Mouse (Mus musculus): Measurements from ENCODE around the gene Zfp740. TPM values are rescaled to one million over a fixed set of nuclear protein-coding genes. Genes with fewer than 3 reads are reported as not detected.
"Not testable (repeated sequence)": the region's sequence is repeated elsewhere in the genome, so short reads cannot be mapped to it uniquely, and the experiment has no call there.

The Zfp740 gene
- polyA plus RNA-seq, 1 experiment from 2014 or later = 105 TPM

DNA sequence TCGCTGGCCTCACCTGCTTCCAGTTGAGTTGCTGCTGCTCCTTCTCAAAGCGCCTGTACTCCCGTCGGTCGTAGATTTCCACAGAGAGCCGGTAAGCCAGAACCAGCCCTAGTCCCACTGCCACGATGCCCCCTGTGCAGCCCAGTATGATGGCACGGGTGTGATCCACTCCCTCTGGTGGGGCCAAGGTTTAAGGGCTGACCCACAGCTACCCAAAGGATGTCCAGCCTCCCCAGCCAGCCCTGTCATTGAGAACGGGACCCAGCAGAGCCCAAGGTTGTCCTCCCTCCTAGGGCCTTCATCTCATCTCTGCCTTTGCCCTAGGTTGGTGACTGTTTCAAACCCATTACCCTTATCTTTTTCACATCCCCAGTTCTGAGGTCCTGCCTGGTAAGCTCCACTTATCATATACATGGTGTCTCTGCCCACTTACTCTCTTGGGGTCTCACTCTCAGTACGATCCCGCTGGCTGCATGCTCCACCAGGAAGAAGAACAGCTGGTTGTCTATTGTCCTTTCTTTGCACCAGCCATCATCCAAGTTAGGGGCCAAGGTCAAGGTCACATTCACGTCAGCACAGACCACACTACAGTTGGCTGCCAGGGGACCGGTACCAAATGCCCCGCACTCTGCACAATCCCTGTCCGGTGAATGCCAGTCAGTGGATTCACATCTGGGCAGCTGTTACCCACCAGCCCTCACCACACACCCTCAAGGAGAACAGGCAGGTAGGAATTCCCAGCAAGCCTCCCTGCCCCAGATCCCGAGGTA, 13.6 kb downstream of the Zfp740 start:
- no peak overlapping the region for H3K27ac ChIP-seq
- WGBS = 85% methylated on average over 16 of the region's 16 CpGs
- no peaks in the 10 kb centered on the region for H3K4me1 ChIP-seq
- no peaks in the 10 kb centered on the region for H3K27me3 ChIP-seq (replicated peaks)
- H3K4me2 ChIP-seq (replicated peaks) = no peak overlapping the region
- H3K36me3 ChIP-seq = peaks cover 57% of the 10 kb centered on the region
- ATAC-seq (ENCODE audit: low FRiP score, low read depth) = no peak
- H3K9ac ChIP-seq = no peak overlapping the region
- no peak overlapping the region for H3K4me3 ChIP-seq
- H3K9me3 ChIP-seq = no peaks in the 10 kb centered on the region

DNA sequence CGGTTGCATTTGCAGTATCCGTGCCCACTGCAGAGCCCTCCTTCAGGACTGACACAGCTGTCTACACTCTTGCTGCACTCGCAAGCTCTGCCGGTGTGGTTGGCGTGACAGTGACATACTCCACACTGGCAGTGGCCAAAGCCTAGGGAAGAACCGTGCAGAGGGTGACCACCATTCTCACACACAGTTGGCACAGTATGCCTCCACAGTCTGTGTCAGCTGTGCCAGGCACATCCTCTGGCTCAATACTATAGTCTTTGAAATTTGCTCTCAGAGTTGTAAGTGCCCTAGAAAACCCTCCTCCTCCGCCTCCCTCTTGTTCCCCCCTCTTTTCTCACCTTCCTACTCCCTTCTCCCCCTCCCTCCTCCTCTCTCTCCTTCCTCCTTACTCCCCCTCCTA, 14.3 kb downstream of the Zfp740 start:
- 90% methylated on average over 7 of the region's 7 CpGs for WGBS
- ATAC-seq (ENCODE audit: low FRiP score, low read depth) = no peak

DNA sequence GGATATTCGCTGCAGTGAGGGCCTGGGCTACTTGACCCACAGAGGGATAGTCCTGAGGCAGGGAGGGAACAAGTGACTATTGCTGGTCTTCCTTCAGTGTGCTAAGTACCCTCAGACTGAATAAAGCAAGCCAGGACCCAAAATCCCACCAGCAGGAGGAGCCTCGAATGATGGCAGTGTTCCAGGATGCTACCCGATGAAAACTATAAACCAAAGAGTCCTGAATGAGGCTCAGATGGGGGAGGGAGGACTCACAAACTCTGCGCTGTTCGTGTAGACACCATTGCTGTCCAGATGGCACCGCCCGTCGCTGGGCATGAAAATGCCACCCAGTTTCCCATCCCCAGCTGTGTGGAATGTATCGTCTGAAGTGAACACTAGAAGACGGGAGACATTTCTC, 19.3 kb downstream of the Zfp740 start:
- no peak overlapping the region for H3K9ac ChIP-seq
- H3K4me2 ChIP-seq (replicated peaks) = no peak overlapping the region
- 63% methylated on average over 10 of the region's 10 CpGs for WGBS
- no peak for ATAC-seq (ENCODE audit: low FRiP score, low read depth)
- H3K9me3 ChIP-seq = no peaks in the 10 kb centered on the region
- peaks cover 4% of the 10 kb centered on the region; the same call in 1 of the 2 replicates for H3K36me3 ChIP-seq
- no peak overlapping the region for H3K4me3 ChIP-seq
- peaks cover 12% of the 10 kb centered on the region for H3K4me1 ChIP-seq
- H3K27ac ChIP-seq = no peak overlapping the region
- peaks cover 23% of the 10 kb centered on the region for H3K27me3 ChIP-seq (replicated peaks)

More for the DNA sequence above, 14.3 kb downstream of the Zfp740 start:
- Histone ChIP-seq H3K4me1 (no peaks in the 10 kb centered on the region), H3K9ac (no peak overlapping the region), H3K4me3 (no peak overlapping the region), H3K36me3 (peaks cover 50% of the 10 kb centered on the region), H3K27me3 (replicated peaks) (no peaks in the 10 kb centered on the region; the same call in 1 of the 2 replicates), H3K27ac (no peak overlapping the region), H3K9me3 (no peaks in the 10 kb centered on the region), H3K4me2 (replicated peaks) (no peak overlapping the region)

DNA sequence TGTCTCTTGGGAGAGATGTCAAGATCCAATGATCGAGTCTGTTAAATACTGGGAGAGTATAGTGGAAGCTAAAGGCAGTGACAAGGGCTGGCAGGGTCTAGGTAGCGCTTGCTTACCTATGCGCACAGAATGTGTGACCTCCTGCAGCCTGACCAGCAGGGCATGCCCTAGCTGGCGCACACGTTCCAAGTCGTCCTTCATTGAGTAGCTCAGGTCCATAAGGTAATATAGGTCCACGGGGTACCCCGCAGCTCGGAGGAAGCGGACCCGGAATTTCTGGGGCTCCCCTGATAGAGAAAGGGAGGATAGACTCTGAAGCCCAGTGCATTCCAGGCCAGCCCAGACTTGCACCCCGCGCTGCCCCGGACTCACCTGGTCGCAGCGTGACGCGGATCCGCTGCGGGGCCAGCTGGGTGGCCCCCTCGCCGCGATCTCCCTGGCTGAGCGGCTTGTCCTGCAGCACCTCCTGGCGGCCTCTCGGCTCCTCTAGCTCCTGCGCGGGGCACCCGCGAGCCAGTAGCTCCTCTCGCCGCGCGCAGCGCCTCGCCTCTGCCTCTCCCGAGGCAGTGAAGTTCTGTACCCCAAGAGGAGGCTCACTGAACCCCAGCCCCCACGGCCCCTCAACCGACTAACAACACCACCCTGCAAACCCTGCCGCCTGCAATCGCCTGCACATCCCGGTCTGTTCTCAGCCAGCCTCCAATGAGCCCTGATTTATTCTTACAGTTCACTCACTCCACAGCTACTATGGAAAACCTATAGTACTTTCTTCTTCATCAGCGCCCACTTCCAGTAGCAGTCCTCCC, 21.3 kb downstream of the Zfp740 start:
- Histone ChIP-seq H3K4me2 (replicated peaks) (peak overlapping the region; percentile 77), H3K4me1 (peaks cover 12% of the 10 kb centered on the region), H3K4me3 (peak overlapping the region; percentile 37), H3K36me3 (no peaks in the 10 kb centered on the region), H3K9ac (peak overlapping the region; percentile 40; the same call in 1 of the 2 replicates), H3K27me3 (replicated peaks) (peaks cover 23% of the 10 kb centered on the region), H3K27ac (no peak overlapping the region), H3K9me3 (no peaks in the 10 kb centered on the region)
- WGBS = 3% methylated on average over 43 of the region's 43 CpGs
- ATAC-seq (ENCODE audit: low FRiP score, low read depth) = peak; percentile 82

DNA sequence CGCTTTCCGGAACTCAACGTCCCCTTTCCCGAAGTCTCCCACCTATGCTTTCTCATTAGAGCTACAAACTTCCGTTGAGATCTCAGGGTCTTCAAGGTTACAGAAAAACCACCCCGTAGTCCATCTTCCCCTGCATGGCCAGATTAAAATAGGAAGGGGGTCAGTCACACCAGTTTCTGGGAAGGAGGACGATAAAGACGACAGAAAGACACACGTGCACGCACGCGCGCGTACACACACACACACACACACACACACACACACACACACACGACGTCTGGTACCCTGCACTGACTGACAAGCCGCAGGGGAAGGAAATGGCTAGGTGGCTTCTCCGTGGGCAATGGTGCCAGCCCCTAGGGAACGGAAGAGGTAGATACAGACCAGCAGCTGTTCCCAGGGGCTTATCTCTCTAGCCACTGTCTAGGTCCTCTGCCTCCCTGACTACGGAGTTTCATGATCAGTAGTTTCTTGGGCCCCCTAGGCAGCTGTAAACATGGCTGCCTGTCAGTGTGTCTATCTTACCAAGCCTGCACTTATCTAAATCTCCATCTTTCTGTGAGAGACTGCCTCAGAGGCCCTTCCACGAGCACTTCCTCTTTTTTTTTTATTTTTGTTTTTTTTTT, 22.1 kb downstream of the Zfp740 start:
- no peaks in the 10 kb centered on the region for H3K36me3 ChIP-seq
- peaks cover 23% of the 10 kb centered on the region for H3K27me3 ChIP-seq (replicated peaks)
- H3K9me3 ChIP-seq = no peaks in the 10 kb centered on the region
- H3K4me3 ChIP-seq = peak overlapping the region; percentile 37; the same call in 1 of the 2 replicates
- no peak overlapping the region for H3K27ac ChIP-seq
- no peak; the same call in 1 of the 2 replicates for ATAC-seq (ENCODE audit: low FRiP score, low read depth)
- peak overlapping the region; percentile 77 for H3K4me2 ChIP-seq (replicated peaks)
- H3K4me1 ChIP-seq = peaks cover 12% of the 10 kb centered on the region
- 23% methylated on average over 20 of the region's 21 CpGs for WGBS
- no peak overlapping the region for H3K9ac ChIP-seq

DNA sequence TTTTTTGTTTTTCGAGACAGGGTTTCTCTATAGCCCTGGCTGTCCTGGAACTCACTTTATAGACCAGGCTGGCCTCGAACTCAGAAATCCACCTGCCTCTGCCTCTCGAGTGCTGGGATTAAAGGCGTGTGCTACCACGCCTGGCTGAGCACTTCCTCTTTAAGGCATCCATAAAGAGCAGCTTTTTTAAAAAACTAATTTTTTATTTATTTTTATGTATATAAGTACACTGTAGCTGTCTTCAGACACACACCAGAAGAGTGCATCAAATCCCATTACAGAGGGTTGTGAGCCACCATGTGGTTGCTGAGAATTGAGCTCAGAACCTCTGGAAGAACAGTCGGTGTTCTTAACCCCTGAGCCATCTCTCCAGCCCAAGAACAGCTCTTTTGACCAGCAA, 22.6 kb downstream of the Zfp740 start:
- 81% methylated on average over 6 of the region's 6 CpGs for WGBS
- H3K27ac ChIP-seq; H3K4me2 ChIP-seq (replicated peaks); ATAC-seq (ENCODE audit: low FRiP score, low read depth); H3K36me3 ChIP-seq; H3K9ac ChIP-seq; H3K9me3 ChIP-seq; H3K4me3 ChIP-seq: not testable (repeated sequence)
- peaks cover 23% of the 10 kb centered on the region for H3K27me3 ChIP-seq (replicated peaks)
- H3K4me1 ChIP-seq = peaks cover 12% of the 10 kb centered on the region

DNA sequence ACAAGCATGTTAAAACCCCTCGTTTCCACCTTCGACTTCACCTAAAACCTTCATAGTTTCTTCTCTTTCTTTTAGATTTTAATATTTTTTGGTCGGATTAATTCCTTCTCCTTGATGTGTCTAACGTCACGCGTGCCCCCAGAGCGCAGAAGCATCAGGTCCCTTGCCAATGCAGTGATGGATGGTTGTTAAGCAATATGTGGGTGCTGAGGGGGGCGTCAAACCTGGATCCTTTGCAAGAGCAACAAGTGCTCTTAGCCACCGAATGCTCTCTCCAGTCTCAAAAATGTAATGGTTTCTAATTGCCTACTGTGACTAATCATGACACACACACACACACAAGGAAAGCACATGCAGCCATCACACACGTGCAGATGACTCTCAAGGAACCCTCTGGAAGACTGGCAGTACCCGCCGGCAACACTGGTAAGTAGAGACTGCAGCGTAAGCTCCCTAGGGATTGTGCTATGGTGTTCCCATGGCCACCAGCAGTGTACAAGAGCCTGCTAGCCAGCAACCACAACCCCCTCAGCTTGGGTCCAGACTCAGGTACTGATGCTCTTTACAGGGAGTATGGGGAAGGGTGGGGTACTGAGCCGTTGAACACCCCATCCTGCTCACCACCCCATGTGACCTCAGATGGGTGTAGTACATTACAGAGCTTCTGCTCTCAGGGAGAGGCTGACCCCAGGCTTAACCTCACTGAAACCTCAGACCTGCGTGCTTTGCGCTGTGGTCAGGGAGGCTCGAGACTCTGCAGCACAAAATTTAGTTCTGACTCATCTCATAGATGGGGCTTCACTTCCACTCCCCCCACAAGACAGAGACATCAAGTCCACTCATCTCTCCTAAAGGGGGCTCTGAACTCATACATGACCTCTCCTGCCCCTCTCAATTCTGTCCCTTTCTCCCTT, 27.6 kb downstream of the Zfp740 start:
- Histone ChIP-seq H3K4me2 (replicated peaks) (no peak overlapping the region), H3K36me3 (0 out of 2 replicates have a peak, but pooled peaks cover 4% of the 10 kb centered on the region), H3K9me3 (no peaks in the 10 kb centered on the region), H3K9ac (no peak overlapping the region), H3K27me3 (replicated peaks) (no peaks in the 10 kb centered on the region), H3K4me3 (no peak overlapping the region), H3K27ac (no peak overlapping the region), H3K4me1 (no peaks in the 10 kb centered on the region; the same call in 1 of the 2 replicates)
- no peak for ATAC-seq (ENCODE audit: low FRiP score, low read depth)
- WGBS = 85% methylated on average over 17 of the region's 17 CpGs

DNA sequence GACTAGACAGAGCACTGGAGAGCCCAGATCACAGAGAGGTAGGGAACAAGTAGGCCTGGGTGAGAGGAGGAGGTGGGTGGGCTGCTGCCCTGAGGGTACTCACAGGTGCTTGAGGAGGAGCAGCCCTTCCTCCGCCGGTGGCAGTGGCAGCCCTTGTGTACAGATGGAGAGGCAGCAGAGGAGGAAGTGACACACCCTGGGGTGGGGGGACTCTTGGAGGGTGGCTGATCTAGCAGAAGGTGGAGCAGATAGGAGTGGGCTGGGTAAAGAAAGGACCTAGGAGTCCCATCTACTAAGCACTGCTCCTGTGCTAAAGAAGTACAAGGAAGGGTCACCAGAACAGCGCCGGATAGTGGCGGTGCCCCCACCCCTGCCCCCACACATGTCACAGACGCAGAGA, 28.7 kb downstream of the Zfp740 start, which contains the start of gene Itgb7:
Gene Itgb7 (minus strand): TSS at position 197 of the 400 bp plus-strand sequence.
- Histone ChIP-seq H3K4me2 (replicated peaks) (no peak within 1 kb of the TSS), H3K27ac (no peak within 1 kb of the TSS), H3K4me3 (no peak within 1 kb of the TSS), H3K36me3 (0 out of 2 replicates have a peak, but pooled peaks cover 4% of the 10 kb centered on the region), H3K9ac (no peak within 1 kb of the TSS), H3K27me3 (replicated peaks) (no peaks in the 10 kb centered on the region), H3K9me3 (no peaks in the 10 kb centered on the region), H3K4me1 (no peaks in the 10 kb centered on the region; the same call in 1 of the 2 replicates)
- no peak for ATAC-seq (ENCODE audit: low FRiP score, low read depth)
- 59% methylated on average over 6 of the region's 6 CpGs for WGBS

DNA sequence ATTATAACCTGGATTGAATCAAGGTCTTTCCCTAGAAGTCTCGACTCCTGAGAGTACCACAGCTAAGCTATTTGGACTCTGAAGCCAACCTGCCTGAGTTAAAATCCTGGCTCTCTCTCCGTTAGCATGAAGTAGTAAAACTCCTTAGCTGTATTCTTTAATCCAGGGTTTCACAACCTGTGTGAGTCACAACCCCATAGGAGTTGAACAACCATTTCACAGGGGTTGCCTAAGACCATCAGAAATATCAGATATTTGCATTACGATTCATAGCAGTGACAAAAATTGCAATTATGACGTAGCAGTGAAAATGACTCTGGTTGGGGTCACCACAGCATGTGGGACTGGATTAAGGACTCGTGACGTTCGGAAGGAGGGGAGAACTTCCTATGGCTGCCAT, 29.7 kb downstream of the Zfp740 start:
- H3K9ac ChIP-seq = no peak overlapping the region
- no peak for ATAC-seq (ENCODE audit: low FRiP score, low read depth)
- H3K4me2 ChIP-seq (replicated peaks) = no peak overlapping the region
- H3K27ac ChIP-seq = no peak overlapping the region
- no peaks in the 10 kb centered on the region for H3K9me3 ChIP-seq
- H3K4me1 ChIP-seq = no peaks in the 10 kb centered on the region; the same call in 1 of the 2 replicates
- 0 out of 2 replicates have a peak, but pooled peaks cover 4% of the 10 kb centered on the region for H3K36me3 ChIP-seq
- H3K4me3 ChIP-seq = no peak overlapping the region
- H3K27me3 ChIP-seq (replicated peaks) = no peaks in the 10 kb centered on the region
- 88% methylated on average over 7 of the region's 7 CpGs for WGBS

DNA sequence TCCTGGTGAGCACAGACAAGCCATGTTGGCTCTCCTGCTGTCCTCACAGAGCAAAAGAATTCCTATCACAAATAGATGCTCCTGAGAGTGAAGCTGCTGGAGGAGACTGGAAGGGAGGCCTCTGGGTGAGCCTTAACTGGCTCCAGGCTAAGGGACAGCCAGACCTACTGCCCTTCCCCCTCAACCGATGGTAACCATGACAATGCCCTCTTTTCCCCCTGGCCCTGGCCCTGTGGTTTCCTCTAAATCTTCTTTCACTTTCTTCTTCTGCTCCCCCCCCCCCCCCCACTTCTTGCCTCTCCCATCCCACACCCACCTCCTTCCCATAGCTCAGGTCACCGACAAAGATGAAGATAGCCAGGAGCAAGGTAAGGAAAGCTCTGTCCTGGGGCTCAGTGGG, 30.8 kb downstream of the Zfp740 start:
- H3K9ac ChIP-seq = no peak overlapping the region
- no peak overlapping the region for H3K4me2 ChIP-seq (replicated peaks)
- no peak overlapping the region for H3K27ac ChIP-seq
- H3K9me3 ChIP-seq = no peaks in the 10 kb centered on the region
- WGBS = 18% methylated on average over 2 of the region's 2 CpGs
- H3K36me3 ChIP-seq = 0 out of 2 replicates have a peak, but pooled peaks cover 4% of the 10 kb centered on the region
- H3K4me3 ChIP-seq = no peak overlapping the region
- no peak for ATAC-seq (ENCODE audit: low FRiP score, low read depth)
- H3K4me1 ChIP-seq = no peaks in the 10 kb centered on the region; the same call in 1 of the 2 replicates
- H3K27me3 ChIP-seq (replicated peaks) = no peaks in the 10 kb centered on the region
